Mouse (Mus musculus) MEL (cell line): ENCODE results near the gene Cfap44.

Experiments
- CHD1 ChIP-seq: IDR thresholded peaks from 2 replicates; pipeline ENCODE4 v1.6.1; 2012; ENCODE audit warnings: low read depth, mild to moderate bottlenecking, inconsistent platforms, low read length, improper control_type of control experiment
- NRF1 ChIP-seq: IDR thresholded peaks from 2 replicates; pipeline ENCODE4 v1.6.1; 2014; ENCODE audit warnings: low read depth, mild to moderate bottlenecking, inconsistent platforms, low read length, improper control_type of control experiment, moderate library complexity; ENCODE audit not compliant: poor library complexity, insufficient read depth, severe bottlenecking

- TF ChIP-seq CHD1 (no peak), NRF1 (no peak)
These were observed 63.3 kb downstream of the Cfap44 start for GRCm38 (mm10) chr16:44457858-44458257.
